Mouse (Mus musculus) heart, postnatal 0 days (tissue): ENCODE measurements at regions not wholly inside any gene's neighbourhood (a gene's known extent, or its start where the extent isn't known, plus 50 kb on each side); places are given as distances from the start of the nearest gene placed in this dataset.

Experiments
- CTCF ChIP-seq: IDR thresholded peaks from 2 replicates; pipeline ENCODE4 v1.5.1; 2016; ENCODE audit warnings: antibody characterized with exemption, control low read depth, low read depth
- EP300 ChIP-seq: IDR thresholded peaks from 2 replicates; pipeline ENCODE4 v1.6.1; 2016; ENCODE audit warnings: antibody characterized with exemption, low read depth

GRCm38 (mm10) chr1:42152175-42152790 is 543.3 kb upstream of the Pou3f3 start:
- no peak for TF ChIP-seq EP300
- no peak for TF ChIP-seq CTCF
